Mouse (Mus musculus): ENCODE results near the gene Prkca.

- TF ChIP-seq POLR2A (IDR thresholded peaks at IDR 0.05; ENCODE audit: low read depth, low read length), result no peak
- no peak for TF ChIP-seq CTCF (IDR thresholded peaks at IDR 0.05; ENCODE audit: borderline replicate concordance, insufficient read depth, low read length)
Observed at GRCm38 (mm10) chr11:107969943-107970342, 373.8 kb downstream of the Prkca start.
